Mouse (Mus musculus) layer of hippocampus, adult 8-10 months (tissue): ENCODE data around the gene Bst1. TPM values are rescaled to one million over a fixed set of nuclear protein-coding genes. Genes with fewer than 3 reads are reported as not detected.

Experiments
- DNase-seq, 2 experiments: peaks; one replicate each; pipeline ENCODE4 v3.0.0; 2022; ENCODE audit warnings: low spot score in 2 of 2
- total RNA-seq, 4 experiments: library from RNA; stranded (reverse); gene quantifications; 2 replicates each; pipeline ENCODE4 v1.2.4; 2022

Bst1 gene
- total RNA-seq, 4 experiments from 2014 or later, result 0.37 TPM; not detected in 3

GRCm38 (mm10) chr5:43810427-43811062, 8.1 kb upstream of the Bst1 start:
- no peak for DNase-seq

- no peak for DNase-seq
Measured at GRCm38 (mm10) chr5:43814536-43814935, 4.1 kb upstream of the Bst1 start.

- no peak for DNase-seq
Measured at GRCm38 (mm10) chr5:43815769-43816168, 2.9 kb upstream of the Bst1 start.

- no peak for DNase-seq
Measured at GRCm38 (mm10) chr5:43820785-43821184, 2.1 kb downstream of the Bst1 start.

- no peak for DNase-seq
Measured at GRCm38 (mm10) chr5:43821538-43821937, 2.9 kb downstream of the Bst1 start, which contains the start of gene Fbxl5. Gene Fbxl5, minus strand, starts transcription at chr5:43821638.

GRCm38 (mm10) chr5:43822199-43822598, 3.5 kb downstream of the Bst1 start:
- DNase-seq, result no peak

- DNase-seq, result no peak
Measured at GRCm38 (mm10) chr5:43822824-43823223, 4.1 kb downstream of the Bst1 start.

GRCm38 (mm10) chr5:43824580-43824979, 5.9 kb downstream of the Bst1 start:
- no peak for DNase-seq

GRCm38 (mm10) chr5:43826883-43827282, 8.2 kb downstream of the Bst1 start:
- DNase-seq, result no peak

- no peak for DNase-seq
Measured at GRCm38 (mm10) chr5:43827366-43827765, 8.7 kb downstream of the Bst1 start.

GRCm38 (mm10) chr5:43836590-43836989, 17.9 kb downstream of the Bst1 start:
- DNase-seq, result no peak

GRCm38 (mm10) chr5:43837372-43837771, 18.7 kb downstream of the Bst1 start:
- DNase-seq, result peak in 1 of 2 experiments; percentile 45

GRCm38 (mm10) chr5:43841144-43842010, 22.7 kb downstream of the Bst1 start:
- DNase-seq, result no peak

- DNase-seq, result no peak
Measured at GRCm38 (mm10) chr5:43842011-43842285, 23.3 kb downstream of the Bst1 start.

GRCm38 (mm10) chr5:43842576-43843155, 24.0 kb downstream of the Bst1 start:
- no peak for DNase-seq

- no peak for DNase-seq
Measured at GRCm38 (mm10) chr5:43845083-43845482, 26.4 kb downstream of the Bst1 start.

GRCm38 (mm10) chr5:43845646-43846045, 27.0 kb downstream of the Bst1 start:
- no peak for DNase-seq

- no peak for DNase-seq
Measured at GRCm38 (mm10) chr5:43846227-43846626, 27.5 kb downstream of the Bst1 start.

GRCm38 (mm10) chr5:43847555-43847954, 28.9 kb downstream of the Bst1 start:
- DNase-seq, result no peak

GRCm38 (mm10) chr5:43848275-43848674, 29.6 kb downstream of the Bst1 start:
- DNase-seq, result no peak

- DNase-seq, result no peak
Measured at GRCm38 (mm10) chr5:43853096-43853867, 34.6 kb downstream of the Bst1 start.
